Mouse (Mus musculus): ENCODE data around the gene Tmem131l. TPM values are rescaled to one million over a fixed set of nuclear protein-coding genes. Genes with fewer than 3 reads are reported as not detected.

Tmem131l gene
- 63.6 and 71.4 TPM in 2 replicates for polyA plus RNA-seq (2014; fragmentation: Nextera tagmentation; extraction: Ambion mirVana)

DNA sequence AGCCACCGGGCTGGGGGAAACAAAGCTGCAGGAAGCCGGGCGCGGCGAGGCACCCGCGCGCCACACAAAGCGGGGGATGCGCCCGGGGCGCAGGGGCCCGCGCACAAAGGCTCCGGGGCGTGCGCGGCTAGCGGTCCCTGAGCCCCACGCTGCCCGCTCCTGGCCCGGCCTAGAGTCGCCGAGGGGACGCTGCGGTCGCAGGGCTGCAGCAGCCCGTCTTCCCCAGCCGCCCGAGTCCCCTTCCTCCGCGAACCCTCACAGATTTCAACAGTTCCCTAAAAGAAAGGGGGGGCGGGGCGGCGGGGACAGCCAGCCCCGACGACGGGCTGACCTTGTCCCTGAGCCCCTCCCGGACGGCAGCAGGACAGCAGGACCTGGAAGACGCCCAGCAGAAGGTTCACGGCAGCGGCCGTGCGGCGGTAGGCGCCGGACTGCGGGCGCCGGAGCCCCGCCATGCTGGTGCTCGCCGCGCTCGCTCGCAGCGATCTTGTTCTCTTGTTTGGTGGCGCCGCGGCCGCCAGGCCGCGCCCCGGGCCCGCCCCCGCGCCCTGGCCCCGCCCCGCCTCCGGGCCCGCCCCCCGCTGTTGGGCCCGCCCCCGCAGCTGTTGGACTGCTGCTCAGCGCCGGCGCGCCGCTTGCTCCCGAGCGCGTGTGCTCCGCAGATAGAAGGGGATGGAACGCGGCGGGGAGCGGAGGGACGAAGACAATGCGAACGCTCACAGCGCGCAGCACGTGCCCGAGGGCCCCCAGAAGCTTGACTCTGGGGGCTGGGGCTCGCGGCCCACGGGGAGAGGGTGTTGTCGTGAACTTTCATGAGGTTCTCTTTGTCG lies at the start of gene Tmem131l:
Tmem131l (minus strand) TSS at position 530 of the 830 bp plus-strand sequence.
- peaks cover 29% of the 10 kb centered on the region for H3K4me1 ChIP-seq (ENCODE audit: control insufficient read depth, insufficient read depth, low read length)
- peak within 1 kb of the TSS; percentile 96 for H3K4me2 ChIP-seq (ENCODE audit: low read depth, low read length)
- WGBS, result under 1% methylated on average over 69 of the region's 100 CpGs
- H3K4me3 ChIP-seq (ENCODE audit: low read depth, low read length), result peak within 1 kb of the TSS; percentile 98
- no peaks in the 10 kb centered on the region for H3K27me3 ChIP-seq (ENCODE audit: control insufficient read depth, insufficient read depth, low read length)
- peak within 1 kb of the TSS; percentile 94 for H3K27ac ChIP-seq (ENCODE audit: low read depth, low read length)
- peak; percentile 93 for ATAC-seq (ENCODE audit: low read depth)
- no peaks in the 10 kb centered on the region for H3K9me3 ChIP-seq (ENCODE audit: control insufficient read depth, low read length)
- H3K36me3 ChIP-seq (ENCODE audit: control insufficient read depth, insufficient read depth, low read length), result no peaks in the 10 kb centered on the region
- peak within 1 kb of the TSS; percentile 96 for H3K9ac ChIP-seq (replicated peaks; ENCODE audit: low read depth, low read length)

DNA sequence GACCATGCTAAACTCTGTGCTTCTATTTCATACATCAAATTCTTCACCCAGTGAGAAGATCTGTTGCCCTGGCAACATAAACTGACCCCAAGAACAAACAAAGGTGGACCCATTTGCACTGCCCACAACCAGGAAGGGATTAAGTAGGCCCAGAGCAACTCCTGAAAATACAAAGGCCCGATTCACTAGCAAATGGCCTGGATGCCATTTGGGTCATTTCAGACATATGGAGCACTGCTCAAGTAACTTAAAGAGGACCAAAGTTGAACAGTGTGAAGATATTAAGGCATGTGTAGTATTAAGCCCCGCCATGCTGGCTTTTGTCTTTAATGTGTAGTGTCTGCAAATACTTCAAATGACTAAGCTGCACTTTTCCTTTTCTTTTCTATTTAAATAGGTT lies 46.9 kb upstream of the Tmem131l start:
- Histone ChIP-seq H3K4me1 (ENCODE audit: control insufficient read depth, insufficient read depth, low read length) (no peaks in the 10 kb centered on the region), H3K9ac (replicated peaks; ENCODE audit: low read depth, low read length) (no peak overlapping the region), H3K27ac (ENCODE audit: low read depth, low read length) (no peak overlapping the region), H3K36me3 (ENCODE audit: control insufficient read depth, insufficient read depth, low read length) (no peaks in the 10 kb centered on the region), H3K4me3 (ENCODE audit: low read depth, low read length) (no peak overlapping the region), H3K4me2 (ENCODE audit: low read depth, low read length) (no peak overlapping the region), H3K9me3 (ENCODE audit: control insufficient read depth, low read length) (no peaks in the 10 kb centered on the region), H3K27me3 (ENCODE audit: control insufficient read depth, insufficient read depth, low read length) (no peaks in the 10 kb centered on the region)
- 71% methylated on average over 2 of the region's 2 CpGs for WGBS
- no peak for ATAC-seq (ENCODE audit: low read depth)

DNA sequence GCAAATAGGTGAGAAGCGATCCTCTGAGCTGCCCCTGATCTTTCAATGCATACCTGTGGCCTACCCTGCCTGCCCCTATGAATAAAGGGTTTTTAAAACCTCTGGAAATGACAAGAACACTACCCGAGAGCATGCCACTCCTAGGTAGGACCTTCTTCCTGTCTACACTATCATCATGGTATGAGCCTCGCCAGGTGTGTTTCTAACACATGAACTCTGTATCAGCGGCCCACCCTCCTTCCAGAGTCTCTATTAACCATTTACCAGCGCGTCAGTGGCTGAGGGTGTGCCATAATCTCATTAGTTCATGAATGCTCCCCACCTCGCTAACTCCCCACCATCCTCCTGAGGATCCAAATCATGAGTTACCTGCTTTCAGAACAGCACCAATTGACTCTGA lies 46.4 kb upstream of the Tmem131l start:
- no peak overlapping the region for H3K4me3 ChIP-seq (ENCODE audit: low read depth, low read length)
- no peak overlapping the region for H3K4me2 ChIP-seq (ENCODE audit: low read depth, low read length)
- no peak overlapping the region for H3K27ac ChIP-seq (ENCODE audit: low read depth, low read length)
- no peaks in the 10 kb centered on the region for H3K4me1 ChIP-seq (ENCODE audit: control insufficient read depth, insufficient read depth, low read length)
- H3K9me3 ChIP-seq (ENCODE audit: control insufficient read depth, low read length), result no peaks in the 10 kb centered on the region
- no peak for ATAC-seq (ENCODE audit: low read depth)
- no peak overlapping the region for H3K9ac ChIP-seq (replicated peaks; ENCODE audit: low read depth, low read length)
- no peaks in the 10 kb centered on the region for H3K36me3 ChIP-seq (ENCODE audit: control insufficient read depth, insufficient read depth, low read length)
- 90% methylated on average over 7 of the region's 7 CpGs for WGBS
- H3K27me3 ChIP-seq (ENCODE audit: control insufficient read depth, insufficient read depth, low read length), result no peaks in the 10 kb centered on the region

DNA sequence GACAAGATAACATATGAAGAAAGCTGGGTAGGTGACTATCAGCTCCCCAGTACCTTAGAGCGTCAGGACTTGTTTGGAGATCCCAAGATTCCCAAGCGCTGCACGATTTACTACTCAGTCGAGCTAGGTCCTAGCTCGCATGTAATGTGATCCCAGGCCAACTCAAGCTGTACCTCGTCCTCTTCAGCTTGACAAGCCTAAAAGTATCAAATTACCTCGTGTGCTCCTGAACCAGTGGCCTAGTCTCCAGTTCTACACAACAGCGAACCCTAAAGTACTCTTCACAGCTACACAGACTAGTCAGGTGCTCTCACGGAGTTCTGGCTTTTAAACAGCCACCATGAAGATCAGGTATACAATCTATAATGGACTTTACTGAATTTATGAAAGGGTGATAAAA lies 45.5 kb upstream of the Tmem131l start:
- no peaks in the 10 kb centered on the region for H3K27me3 ChIP-seq (ENCODE audit: control insufficient read depth, insufficient read depth, low read length)
- ATAC-seq (ENCODE audit: low read depth), result no peak
- no peak overlapping the region for H3K27ac ChIP-seq (ENCODE audit: low read depth, low read length)
- H3K4me1 ChIP-seq (ENCODE audit: control insufficient read depth, insufficient read depth, low read length), result no peaks in the 10 kb centered on the region
- no peak overlapping the region for H3K4me3 ChIP-seq (ENCODE audit: low read depth, low read length)
- 41% methylated on average over 9 of the region's 9 CpGs for WGBS
- H3K9me3 ChIP-seq (ENCODE audit: control insufficient read depth, low read length), result no peaks in the 10 kb centered on the region
- H3K9ac ChIP-seq (replicated peaks; ENCODE audit: low read depth, low read length), result no peak overlapping the region
- H3K36me3 ChIP-seq (ENCODE audit: control insufficient read depth, insufficient read depth, low read length), result no peaks in the 10 kb centered on the region
- no peak overlapping the region for H3K4me2 ChIP-seq (ENCODE audit: low read depth, low read length)

DNA sequence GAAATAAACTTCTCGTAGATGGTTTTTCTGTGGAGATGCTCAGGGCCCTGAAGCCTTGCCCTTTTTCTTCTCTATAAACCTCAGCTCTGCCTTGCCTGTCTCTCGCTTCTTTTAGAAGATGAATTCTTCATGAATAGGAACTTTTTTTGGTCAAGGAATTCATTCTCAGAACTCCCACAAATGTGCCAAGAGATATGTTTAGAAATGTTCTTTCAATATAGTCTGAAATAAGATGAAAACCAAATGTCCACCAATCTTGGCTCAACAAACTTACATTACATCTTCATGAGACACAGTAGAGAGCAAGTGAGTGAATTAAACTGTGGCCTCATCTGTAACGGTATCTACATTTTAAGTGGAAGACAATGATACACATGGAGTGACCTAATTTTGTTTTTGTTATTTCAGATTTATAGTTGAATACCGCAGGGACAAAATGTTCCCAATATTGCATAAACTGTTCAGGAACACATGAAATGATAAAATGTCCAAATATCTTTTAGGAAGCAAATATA lies 41.3 kb upstream of the Tmem131l start:
- no peak overlapping the region for H3K4me2 ChIP-seq (ENCODE audit: low read depth, low read length)
- no peaks in the 10 kb centered on the region for H3K9me3 ChIP-seq (ENCODE audit: control insufficient read depth, low read length)
- H3K4me1 ChIP-seq (ENCODE audit: control insufficient read depth, insufficient read depth, low read length), result no peaks in the 10 kb centered on the region
- H3K27ac ChIP-seq (ENCODE audit: low read depth, low read length), result no peak overlapping the region
- ATAC-seq (ENCODE audit: low read depth), result no peak
- WGBS, result 91% methylated on average over 4 of the region's 4 CpGs
- no peaks in the 10 kb centered on the region for H3K27me3 ChIP-seq (ENCODE audit: control insufficient read depth, insufficient read depth, low read length)
- H3K4me3 ChIP-seq (ENCODE audit: low read depth, low read length), result no peak overlapping the region
- no peak overlapping the region for H3K9ac ChIP-seq (replicated peaks; ENCODE audit: low read depth, low read length)
- no peaks in the 10 kb centered on the region for H3K36me3 ChIP-seq (ENCODE audit: control insufficient read depth, insufficient read depth, low read length)

DNA sequence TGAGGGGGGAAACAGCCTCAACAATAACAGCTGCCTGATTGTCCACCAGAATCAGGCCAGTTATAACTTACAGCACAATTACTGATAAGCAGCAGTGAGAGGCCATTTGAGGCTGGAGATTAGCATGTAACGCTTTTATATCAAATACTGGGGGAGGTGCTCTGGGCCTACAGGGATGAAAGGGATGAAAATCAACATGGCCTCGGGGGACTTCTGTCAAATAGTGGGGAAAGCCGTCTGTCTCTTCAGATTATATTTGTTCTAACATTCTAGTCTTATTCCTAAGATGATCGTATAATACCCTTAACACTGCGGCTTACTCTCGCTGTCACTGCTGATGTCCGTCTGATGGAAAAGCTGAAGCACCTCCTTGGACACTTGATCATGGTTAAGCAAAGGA lies 40.1 kb upstream of the Tmem131l start:
- no peak for ATAC-seq (ENCODE audit: low read depth)
- H3K9ac ChIP-seq (replicated peaks; ENCODE audit: low read depth, low read length), result no peak overlapping the region

DNA sequence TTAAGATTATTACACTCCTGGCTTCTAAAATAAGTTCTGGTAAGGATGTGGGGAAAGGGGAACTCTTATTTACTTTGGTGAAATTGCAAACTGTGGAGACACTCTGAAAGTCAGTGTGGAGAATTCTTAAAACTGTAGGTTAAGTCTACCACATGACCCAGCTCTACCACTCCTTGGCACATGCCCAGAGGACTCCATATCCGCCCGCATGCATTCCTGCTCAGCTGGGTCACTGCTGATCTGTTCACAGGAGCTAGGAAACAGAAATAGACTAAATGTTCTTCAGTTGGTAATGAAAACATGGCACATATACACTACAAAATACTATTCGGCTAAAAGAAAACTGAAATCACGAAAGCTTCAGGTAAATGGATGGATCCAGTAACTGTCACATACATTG lies 37.5 kb upstream of the Tmem131l start:
- 94% methylated on average over 4 of the region's 4 CpGs for WGBS
- Histone ChIP-seq H3K9me3 (ENCODE audit: control insufficient read depth, low read length) (no peaks in the 10 kb centered on the region), H3K4me2 (ENCODE audit: low read depth, low read length) (no peak overlapping the region), H3K4me3 (ENCODE audit: low read depth, low read length) (no peak overlapping the region), H3K27me3 (ENCODE audit: control insufficient read depth, insufficient read depth, low read length) (no peaks in the 10 kb centered on the region), H3K4me1 (ENCODE audit: control insufficient read depth, insufficient read depth, low read length) (no peaks in the 10 kb centered on the region), H3K9ac (replicated peaks; ENCODE audit: low read depth, low read length) (no peak overlapping the region), H3K27ac (ENCODE audit: low read depth, low read length) (no peak overlapping the region), H3K36me3 (ENCODE audit: control insufficient read depth, insufficient read depth, low read length) (no peaks in the 10 kb centered on the region)
- no peak for ATAC-seq (ENCODE audit: low read depth)

More for the DNA sequence above, 40.1 kb upstream of the Tmem131l start:
- H3K36me3 ChIP-seq (ENCODE audit: control insufficient read depth, insufficient read depth, low read length), result no peaks in the 10 kb centered on the region
- no peak overlapping the region for H3K27ac ChIP-seq (ENCODE audit: low read depth, low read length)
- H3K4me2 ChIP-seq (ENCODE audit: low read depth, low read length), result no peak overlapping the region
- no peaks in the 10 kb centered on the region for H3K4me1 ChIP-seq (ENCODE audit: control insufficient read depth, insufficient read depth, low read length)
- H3K9me3 ChIP-seq (ENCODE audit: control insufficient read depth, low read length), result no peaks in the 10 kb centered on the region
- no peak overlapping the region for H3K4me3 ChIP-seq (ENCODE audit: low read depth, low read length)
- no peaks in the 10 kb centered on the region for H3K27me3 ChIP-seq (ENCODE audit: control insufficient read depth, insufficient read depth, low read length)
- 72% methylated on average over 7 of the region's 7 CpGs for WGBS

DNA sequence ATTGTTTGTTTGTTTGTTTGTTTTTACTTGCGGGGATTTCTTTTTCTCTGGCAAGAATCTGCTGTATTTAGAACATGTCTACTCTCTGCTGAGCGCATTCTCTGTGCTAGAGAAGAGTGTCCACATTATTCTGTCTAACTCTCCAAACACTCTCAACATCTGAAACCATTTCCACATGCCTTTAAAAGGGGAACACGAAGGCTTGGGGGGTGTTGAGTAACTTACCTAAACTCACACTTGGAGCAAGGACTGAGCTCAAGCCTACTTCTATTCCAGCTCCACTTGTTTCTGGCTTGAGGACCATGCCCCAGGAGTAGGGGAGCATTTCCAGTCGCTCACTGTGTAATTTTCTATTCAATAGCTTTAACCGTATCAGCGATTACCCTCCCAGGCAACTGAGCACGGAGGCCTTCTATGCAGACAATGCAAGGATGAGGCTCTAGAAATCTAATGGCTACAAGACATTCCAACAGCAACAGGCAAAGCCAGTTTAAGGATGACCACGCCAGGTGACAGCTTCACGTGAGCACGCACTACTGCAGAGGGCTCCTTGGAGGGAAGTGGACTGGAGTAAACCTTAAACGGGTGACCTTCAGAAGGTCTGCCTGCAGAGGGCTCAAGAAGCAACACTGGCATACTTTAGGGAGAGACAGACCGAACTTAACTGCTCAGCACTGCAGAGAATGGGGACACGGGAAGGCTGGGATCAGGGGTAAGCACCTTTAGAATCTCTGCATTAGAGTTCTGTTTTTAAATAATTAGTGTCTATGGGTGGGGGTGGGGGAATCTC lies 36.8 kb upstream of the Tmem131l start:
- no peak overlapping the region for H3K4me3 ChIP-seq (ENCODE audit: low read depth, low read length)
- no peaks in the 10 kb centered on the region for H3K4me1 ChIP-seq (ENCODE audit: control insufficient read depth, insufficient read depth, low read length)
- no peak overlapping the region for H3K9ac ChIP-seq (replicated peaks; ENCODE audit: low read depth, low read length)
- H3K36me3 ChIP-seq (ENCODE audit: control insufficient read depth, insufficient read depth, low read length), result no peaks in the 10 kb centered on the region
- no peaks in the 10 kb centered on the region for H3K9me3 ChIP-seq (ENCODE audit: control insufficient read depth, low read length)
- H3K27me3 ChIP-seq (ENCODE audit: control insufficient read depth, insufficient read depth, low read length), result no peaks in the 10 kb centered on the region
- 73% methylated on average over 13 of the region's 13 CpGs for WGBS
- no peak overlapping the region for H3K4me2 ChIP-seq (ENCODE audit: low read depth, low read length)
- no peak overlapping the region for H3K27ac ChIP-seq (ENCODE audit: low read depth, low read length)
- no peak for ATAC-seq (ENCODE audit: low read depth)

DNA sequence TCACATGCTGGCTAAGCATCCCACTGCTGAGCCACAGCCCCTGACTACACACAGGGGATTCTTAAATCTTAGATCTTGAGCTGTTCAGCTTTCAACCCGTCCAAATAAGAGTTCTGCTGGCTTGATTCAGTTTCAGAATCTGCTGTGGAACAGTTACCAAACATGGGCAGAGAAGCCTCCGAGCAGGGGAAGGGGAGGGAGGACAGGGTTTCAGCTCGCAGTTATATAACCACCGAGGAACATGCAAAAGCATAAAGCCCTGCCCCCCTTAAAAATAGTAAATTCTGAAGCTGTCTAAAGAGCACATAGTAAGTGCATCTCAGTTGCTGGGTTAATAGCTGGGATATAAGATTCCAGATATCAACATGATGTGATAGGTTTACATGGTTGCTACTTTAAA lies 35.5 kb upstream of the Tmem131l start:
- H3K27me3 ChIP-seq (ENCODE audit: control insufficient read depth, insufficient read depth, low read length), result no peaks in the 10 kb centered on the region
- H3K4me1 ChIP-seq (ENCODE audit: control insufficient read depth, insufficient read depth, low read length), result no peaks in the 10 kb centered on the region
- H3K9ac ChIP-seq (replicated peaks; ENCODE audit: low read depth, low read length), result no peak overlapping the region
- 72% methylated on average over 4 of the region's 4 CpGs for WGBS
- no peak overlapping the region for H3K27ac ChIP-seq (ENCODE audit: low read depth, low read length)
- no peaks in the 10 kb centered on the region for H3K9me3 ChIP-seq (ENCODE audit: control insufficient read depth, low read length)
- H3K4me2 ChIP-seq (ENCODE audit: low read depth, low read length), result no peak overlapping the region
- no peaks in the 10 kb centered on the region for H3K36me3 ChIP-seq (ENCODE audit: control insufficient read depth, insufficient read depth, low read length)
- no peak overlapping the region for H3K4me3 ChIP-seq (ENCODE audit: low read depth, low read length)
- no peak for ATAC-seq (ENCODE audit: low read depth)

All from neural tube, embryonic 14.5 days (tissue).